Mouse (Mus musculus) liver, postnatal 0 days (tissue): Measurements from ENCODE around the gene Apoc2. TPM values are rescaled to one million over a fixed set of nuclear protein-coding genes. Genes with fewer than 3 reads are reported as not detected.

ENCODE experiments used
- ATAC-seq: fragments of 200-750 bp; cut with Nextera tagmentation; 2 replicates; pipeline ENCODE4 v1.8.0; 2017; ENCODE audit warnings: mild to moderate bottlenecking, moderate library complexity
- DNase-seq: peaks from one replicate; pipeline ENCODE4 v3.0.0-alpha.2; 2016
- H3K27ac ChIP-seq: fragments of 300-500 bp; sonication (generic); 2 replicates; pipeline ENCODE4 v1.5.1; 2014; ENCODE audit warnings: antibody characterized with exemption, moderate library complexity, mild to moderate bottlenecking, low read depth
- H3K27me3 ChIP-seq: fragments of 300-500 bp; sonication (generic); 2 replicates; pipeline ENCODE4 v1.6.1; 2014; ENCODE audit warnings: low read length, control low read depth, mixed read lengths; ENCODE audit not compliant: insufficient read depth
- H3K36me3 ChIP-seq: fragments of 300-500 bp; sonication (generic); replicated peaks from 2 replicates; pipeline ENCODE4 v1.6.1; 2014; ENCODE audit warnings: mild to moderate bottlenecking, control low read depth, low read length, moderate library complexity, mixed read lengths; ENCODE audit not compliant: insufficient read depth
- H3K4me1 ChIP-seq: fragments of 300-500 bp; sonication (generic); 2 replicates; pipeline ENCODE4 v1.6.1; 2014; ENCODE audit warnings: antibody characterized with exemption, mild to moderate bottlenecking, control low read depth; ENCODE audit not compliant: insufficient read depth
- H3K4me2 ChIP-seq: fragments of 300-500 bp; sonication (generic); 2 replicates; pipeline ENCODE4 v1.6.1; 2014; ENCODE audit warnings: low read depth, mild to moderate bottlenecking, low read length, moderate library complexity, mixed read lengths
- H3K4me3 ChIP-seq: fragments of 300-500 bp; sonication (generic); 2 replicates; pipeline ENCODE4 v1.5.1; 2014; ENCODE audit warnings: low read depth, low read length
- H3K9ac ChIP-seq: fragments of 300-500 bp; sonication (generic); replicated peaks from 2 replicates; pipeline ENCODE4 v1.6.1; 2014; ENCODE audit warnings: mild to moderate bottlenecking, moderate library complexity
- H3K9me3 ChIP-seq: fragments of 300-500 bp; sonication (generic); 2 replicates; pipeline ENCODE4 v1.6.1; 2016; ENCODE audit warnings: mild to moderate bottlenecking, control low read depth, low read length, mixed read lengths
- CTCF ChIP-seq: sonication (generic); IDR thresholded peaks from 2 replicates; pipeline ENCODE4 v1.5.1; 2016; ENCODE audit warnings: antibody characterized with exemption, low read depth
- EP300 ChIP-seq: IDR thresholded peaks from 2 replicates; pipeline ENCODE4 v1.6.1; 2016; ENCODE audit warnings: antibody characterized with exemption, low read depth, mild to moderate bottlenecking
- WGBS: fragments of 180-500 bp; shearing (Covaris S2); extraction: QIAGEN DNeasy Blood & Tissue Kit; methylation state at CpG from one replicate; pipeline ENCODE4 v1.1.7; 2014; ENCODE audit not compliant: insufficient replicate concordance; 5-methylcytosine and 5-hydroxymethylcytosine counted together
- polyA plus RNA-seq: library from polyadenylated mRNA; unstranded; fragments of >200 nt; fragmentation: Nextera tagmentation; extraction: Ambion mirVana; gene quantifications from 2 replicates; pipeline ENCODE4 v1.2.1, GENCODE M21; 2015

Gene Apoc2
- polyA plus RNA-seq, 1 experiment from 2014 or later, result 3,070 TPM

GRCm38 (mm10) chr7:19717346-19717745, 39.6 kb upstream of the Apoc2 start:
- 80% methylated on average over 4 of the region's 4 CpGs for WGBS
- H3K27ac ChIP-seq, result no peak overlapping the region
- TF ChIP-seq CTCF (no peak), EP300 (no peak)

GRCm38 (mm10) chr7:19716822-19717221, 39.1 kb upstream of the Apoc2 start:
- H3K27ac ChIP-seq, result 0 out of 2 replicates have a peak overlapping the region, but pooled peaks have one; percentile 81
- no peak for DNase-seq
- ATAC-seq, result no peak
- TF ChIP-seq CTCF (no peak), EP300 (no peak)
- H3K4me1 ChIP-seq, result peaks cover 24% of the 10 kb centered on the region
- no peak overlapping the region for H3K4me3 ChIP-seq
- H3K9me3 ChIP-seq, result 0 out of 2 replicates have a peak, but pooled peaks cover 6% of the 10 kb centered on the region
- no peak overlapping the region for H3K9ac ChIP-seq
- no peak overlapping the region for H3K4me2 ChIP-seq
- H3K27me3 ChIP-seq, result no peaks in the 10 kb centered on the region
- peaks cover 11% of the 10 kb centered on the region for H3K36me3 ChIP-seq
- WGBS, result 82% methylated on average over 2 of the region's 2 CpGs

More at GRCm38 (mm10) chr7:19717346-19717745, 39.6 kb upstream of the Apoc2 start:
- Histone ChIP-seq H3K27me3 (no peaks in the 10 kb centered on the region), H3K36me3 (peaks cover 7% of the 10 kb centered on the region; the same call in 1 of the 2 replicates), H3K9me3 (0 out of 2 replicates have a peak, but pooled peaks cover 6% of the 10 kb centered on the region), H3K4me2 (no peak overlapping the region), H3K9ac (no peak overlapping the region), H3K4me1 (peaks cover 24% of the 10 kb centered on the region), H3K4me3 (no peak overlapping the region)
- no peak for ATAC-seq
- no peak for DNase-seq

GRCm38 (mm10) chr7:19716055-19716682, 38.4 kb upstream of the Apoc2 start:
- H3K27me3 ChIP-seq, result no peaks in the 10 kb centered on the region
- 6% methylated on average over 18 of the region's 18 CpGs for WGBS
- peaks cover 18% of the 10 kb centered on the region for H3K36me3 ChIP-seq
- TF ChIP-seq CTCF, result no peak
- TF ChIP-seq EP300, result no peak
- DNase-seq (no peak), ATAC-seq (no peak)
- peaks cover 24% of the 10 kb centered on the region for H3K4me1 ChIP-seq
- peak overlapping the region; percentile 43 for H3K4me3 ChIP-seq
- H3K4me2 ChIP-seq, result peak overlapping the region; percentile 73
- peak overlapping the region; percentile 28 for H3K9ac ChIP-seq
- H3K27ac ChIP-seq, result peak overlapping the region; percentile 81
- H3K9me3 ChIP-seq, result 0 out of 2 replicates have a peak, but pooled peaks cover 5% of the 10 kb centered on the region

- Histone ChIP-seq H3K9ac (peak within 1 kb of the TSS; percentile 95), H3K4me3 (peak within 1 kb of the TSS; percentile 87), H3K4me1 (peaks cover 24% of the 10 kb centered on the region), H3K36me3 (peaks cover 22% of the 10 kb centered on the region), H3K9me3 (no peaks in the 10 kb centered on the region), H3K27me3 (no peaks in the 10 kb centered on the region), H3K27ac (peak within 1 kb of the TSS; percentile 86), H3K4me2 (peak within 1 kb of the TSS; percentile 96)
- TF ChIP-seq EP300 (peak; percentile 57), CTCF (no peak)
- peak; percentile 95 for ATAC-seq
- 0% methylated on average over 53 of the region's 59 CpGs for WGBS
- DNase-seq, result peak; percentile 98
Observed at GRCm38 (mm10) chr7:19715239-19716054, 37.7 kb upstream of the Apoc2 start, which contains the start of gene Tomm40. TSS of gene Tomm40 (minus strand) at chr7:19715438.

GRCm38 (mm10) chr7:19714836-19715235, 37.1 kb upstream of the Apoc2 start:
- Histone ChIP-seq H3K36me3 (peaks cover 26% of the 10 kb centered on the region), H3K27me3 (no peaks in the 10 kb centered on the region), H3K9ac (peak overlapping the region; percentile 95), H3K4me3 (peak overlapping the region; percentile 87), H3K4me2 (peak overlapping the region; percentile 96), H3K9me3 (no peaks in the 10 kb centered on the region), H3K4me1 (peaks cover 24% of the 10 kb centered on the region), H3K27ac (peak overlapping the region; percentile 86)
- no peak for DNase-seq
- no peak for ATAC-seq
- WGBS, result under 1% methylated on average over 37 of the region's 39 CpGs
- TF ChIP-seq EP300 (no peak), CTCF (no peak)

GRCm38 (mm10) chr7:19713598-19713997, 35.9 kb upstream of the Apoc2 start:
- DNase-seq, result no peak
- Histone ChIP-seq H3K4me3 (no peak overlapping the region), H3K4me2 (peak overlapping the region; percentile 96; the same call in 1 of the 2 replicates), H3K9me3 (no peaks in the 10 kb centered on the region), H3K27ac (peak overlapping the region; percentile 86; the same call in 1 of the 2 replicates), H3K36me3 (peaks cover 37% of the 10 kb centered on the region), H3K4me1 (peaks cover 24% of the 10 kb centered on the region), H3K27me3 (no peaks in the 10 kb centered on the region), H3K9ac (no peak overlapping the region)
- WGBS, result 78% methylated on average over 9 of the region's 9 CpGs
- no peak for TF ChIP-seq CTCF
- TF ChIP-seq EP300, result no peak
- ATAC-seq, result no peak
